Mouse (Mus musculus) hindbrain, postnatal 0 days (tissue): ENCODE measurements around the gene Fgd6. TPM values are rescaled to one million over a fixed set of nuclear protein-coding genes. Genes with fewer than 3 reads are reported as not detected.

ENCODE experiments used
- ATAC-seq: fragments of 200-750 bp; cut with Nextera tagmentation; 2 replicates; pipeline ENCODE4 v1.8.0; 2017; ENCODE audit warnings: mild to moderate bottlenecking, moderate TSS enrichment, moderate library complexity
- DNase-seq: peaks from one replicate; pipeline ENCODE4 v3.0.0-alpha.2; 2015; ENCODE audit warnings: low spot score
- H3K27ac ChIP-seq: fragments of 300-500 bp; sonication (generic); 2 replicates; pipeline ENCODE4 v1.5.1; 2014; ENCODE audit warnings: mild to moderate bottlenecking
- H3K27me3 ChIP-seq: fragments of 300-500 bp; sonication (generic); 2 replicates; pipeline ENCODE4 v1.6.1; 2014; ENCODE audit warnings: low read length, mixed read lengths; ENCODE audit not compliant: insufficient read depth
- H3K36me3 ChIP-seq: fragments of 300-500 bp; sonication (generic); 2 replicates; pipeline ENCODE4 v1.6.1; 2014; ENCODE audit warnings: low read length, mixed read lengths; ENCODE audit not compliant: insufficient read depth
- H3K4me1 ChIP-seq: fragments of 300-500 bp; sonication (generic); 2 replicates; pipeline ENCODE4 v1.6.1; 2014; ENCODE audit warnings: antibody characterized with exemption, low read length, mixed read lengths; ENCODE audit not compliant: insufficient read depth
- H3K4me2 ChIP-seq: fragments of 300-500 bp; sonication (generic); 2 replicates; pipeline ENCODE4 v1.6.1; 2014; ENCODE audit warnings: low read depth, mild to moderate bottlenecking, low read length, moderate library complexity, mixed read lengths
- H3K4me3 ChIP-seq: fragments of 300-500 bp; sonication (generic); 2 replicates; pipeline ENCODE4 v1.5.1; 2014; ENCODE audit warnings: low read length
- H3K9ac ChIP-seq: fragments of 300-500 bp; sonication (generic); replicated peaks from 2 replicates; pipeline ENCODE4 v1.6.1; 2014; ENCODE audit warnings: mild to moderate bottlenecking, low read length, moderate library complexity, mixed read lengths
- H3K9me3 ChIP-seq: fragments of 300-500 bp; sonication (generic); 2 replicates; pipeline ENCODE4 v1.6.1; 2016; ENCODE audit warnings: low read length, mixed read lengths
- CTCF ChIP-seq: IDR thresholded peaks from 2 replicates; pipeline ENCODE4 v1.5.1; 2016; ENCODE audit warnings: antibody characterized with exemption, control low read depth, low read depth
- WGBS: fragments of 180-500 bp; shearing (Covaris S2); extraction: QIAGEN DNeasy Blood & Tissue Kit; methylation state at CpG from one replicate; pipeline ENCODE4 v1.1.7; 2014; 5-methylcytosine and 5-hydroxymethylcytosine counted together
- polyA plus RNA-seq: library from polyadenylated mRNA; unstranded; fragments of >200 nt; fragmentation: Nextera tagmentation; extraction: Ambion mirVana; gene quantifications from 2 replicates; pipeline ENCODE4 v1.2.1, GENCODE M21; 2015
- total RNA-seq: library from RNA; depleted of rRNA; stranded (reverse); fragments of >200 nt; gene quantifications from 2 replicates; pipeline ENCODE4 v1.2.3, GENCODE M21; 2014

Gene Fgd6
- total and polyA plus RNA-seq, 2 experiments from 2014 or later: 2.0 to 5.2 TPM

DNA sequence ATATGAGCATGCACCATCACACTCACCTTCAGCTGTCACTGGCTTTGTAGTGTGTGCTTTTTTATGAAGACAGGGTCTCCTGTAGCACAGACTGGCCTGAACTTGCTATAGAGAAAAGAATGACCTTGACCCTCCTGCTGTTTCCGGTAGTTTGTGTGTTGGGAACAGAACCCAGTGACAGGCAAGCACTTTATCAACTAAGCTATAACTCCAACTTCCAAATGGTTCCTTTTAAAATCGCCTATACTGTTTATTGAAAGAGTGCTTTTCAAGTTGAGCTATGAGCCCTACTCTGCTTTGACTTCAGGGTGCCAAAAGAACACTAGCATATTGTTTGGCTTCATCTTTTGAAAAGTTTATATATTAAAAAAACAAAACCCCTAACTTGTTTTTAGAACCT, 24.8 kb upstream of the Fgd6 start:
- ATAC-seq (no peak), DNase-seq (no peak)
- Histone ChIP-seq H3K27me3 (no peaks in the 10 kb centered on the region), H3K9ac (no peak overlapping the region), H3K4me2 (no peak overlapping the region), H3K4me1 (no peaks in the 10 kb centered on the region), H3K27ac (no peak overlapping the region), H3K36me3 (0 out of 2 replicates have a peak, but pooled peaks cover 4% of the 10 kb centered on the region), H3K4me3 (no peak overlapping the region), H3K9me3 (no peaks in the 10 kb centered on the region)
- no peak for TF ChIP-seq CTCF
- 58% methylated on average over 2 of the region's 2 CpGs for WGBS

DNA sequence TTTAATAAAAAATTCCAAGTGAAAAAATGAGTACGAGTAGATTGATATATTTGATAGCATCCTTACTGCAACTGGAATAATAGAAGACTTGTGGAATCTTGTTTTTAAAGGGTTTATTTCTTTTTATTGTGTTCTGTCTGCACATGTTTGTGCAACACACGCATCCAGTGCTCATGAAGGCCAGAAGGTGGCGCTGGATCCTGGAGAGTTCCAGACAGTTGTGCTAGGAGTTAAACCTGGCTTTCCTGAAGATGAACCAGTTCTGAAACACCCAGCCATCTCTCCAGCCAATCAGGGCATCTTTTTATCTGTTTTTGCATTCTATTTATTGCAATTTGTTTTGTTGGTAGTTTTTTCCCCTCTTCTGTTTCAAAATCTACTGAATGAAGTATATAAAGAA, 22.6 kb upstream of the Fgd6 start:
- WGBS: 49% methylated on average over 3 of the region's 3 CpGs
- H3K36me3 ChIP-seq: no peaks in the 10 kb centered on the region
- H3K9ac ChIP-seq: no peak overlapping the region
- ATAC-seq (0 out of 2 replicates have a peak, but pooled peaks have one; percentile 63), DNase-seq (peak; percentile 80)
- no peaks in the 10 kb centered on the region for H3K27me3 ChIP-seq
- H3K4me3 ChIP-seq: no peak overlapping the region
- no peak overlapping the region for H3K27ac ChIP-seq
- no peaks in the 10 kb centered on the region for H3K9me3 ChIP-seq
- no peak overlapping the region for H3K4me2 ChIP-seq
- no peaks in the 10 kb centered on the region for H3K4me1 ChIP-seq
- peak; percentile 77 for TF ChIP-seq CTCF

DNA sequence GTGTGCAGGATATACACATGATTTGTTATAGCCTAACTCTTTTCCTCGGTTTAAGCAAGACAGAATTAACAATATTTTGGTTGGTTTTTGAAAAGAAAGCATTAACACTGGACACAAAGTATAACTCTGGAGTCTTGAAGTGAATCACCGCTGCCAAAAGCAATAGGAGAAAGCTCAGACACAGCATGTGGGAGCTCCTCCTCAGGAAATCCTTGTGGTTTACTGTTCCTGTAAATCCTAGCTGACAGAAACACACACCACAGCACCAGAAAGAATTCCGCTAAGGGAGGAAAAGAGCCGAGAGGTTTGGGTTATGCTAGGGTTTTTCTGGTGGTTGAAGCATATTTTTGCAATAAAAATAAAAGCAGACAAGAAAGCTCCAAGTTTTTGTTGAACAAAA, 21.6 kb upstream of the Fgd6 start:
- Histone ChIP-seq H3K4me2 (no peak overlapping the region), H3K4me1 (no peaks in the 10 kb centered on the region), H3K27ac (no peak overlapping the region), H3K4me3 (no peak overlapping the region), H3K27me3 (no peaks in the 10 kb centered on the region), H3K9ac (no peak overlapping the region), H3K36me3 (no peaks in the 10 kb centered on the region), H3K9me3 (no peaks in the 10 kb centered on the region)
- ATAC-seq (no peak), DNase-seq (peak; percentile 9)
- whole genome bisulfite sequencing: 74% methylated on average over 4 of the region's 4 CpGs
- TF ChIP-seq CTCF: no peak

DNA sequence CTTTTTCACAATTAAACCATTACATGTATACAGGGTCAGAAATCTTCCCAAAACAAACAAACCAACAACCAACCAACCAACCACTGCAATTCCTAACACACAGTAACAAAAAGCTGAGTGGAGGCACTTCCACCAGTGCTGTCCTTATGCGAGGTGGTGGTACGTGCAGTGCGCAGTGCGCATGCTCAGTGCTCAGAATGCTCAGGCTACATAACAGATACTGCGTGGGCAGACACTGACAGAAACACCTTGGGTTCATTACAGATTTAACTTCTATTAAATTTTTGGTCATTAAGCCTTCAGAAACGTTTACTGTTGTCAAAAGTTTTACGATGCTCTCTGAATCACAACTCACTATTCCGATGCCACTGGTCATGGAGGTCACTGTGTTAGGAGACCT, 18.3 kb upstream of the Fgd6 start:
- DNase-seq (no peak), ATAC-seq (no peak)
- WGBS: 95% methylated on average over 8 of the region's 8 CpGs
- Histone ChIP-seq H3K27me3 (no peaks in the 10 kb centered on the region), H3K36me3 (no peaks in the 10 kb centered on the region), H3K4me3 (no peak overlapping the region), H3K27ac (no peak overlapping the region), H3K4me2 (no peak overlapping the region), H3K9me3 (no peaks in the 10 kb centered on the region), H3K4me1 (no peaks in the 10 kb centered on the region), H3K9ac (no peak overlapping the region)
- TF ChIP-seq CTCF: no peak

DNA sequence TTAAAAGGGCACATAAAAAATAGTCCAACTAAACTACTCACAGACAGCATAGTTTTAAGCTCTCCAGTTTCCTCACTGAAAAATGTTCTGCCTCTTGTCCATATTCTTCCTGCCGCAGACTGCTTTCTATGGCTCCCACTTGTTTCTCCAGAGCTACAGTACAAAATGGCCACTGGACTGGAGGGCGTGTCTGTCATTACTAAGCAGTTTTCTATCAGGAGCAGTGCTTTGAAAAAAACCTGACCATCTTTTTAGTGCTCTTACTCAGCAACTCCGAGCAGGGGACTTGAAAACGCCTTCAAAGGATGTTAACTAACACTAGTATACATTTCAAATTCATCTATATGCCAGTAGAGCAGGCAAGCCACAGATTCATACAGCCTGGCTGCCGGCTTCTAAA, 15.2 kb upstream of the Fgd6 start:
- ATAC-seq: no peak
- Histone ChIP-seq H3K9me3 (no peaks in the 10 kb centered on the region), H3K36me3 (no peaks in the 10 kb centered on the region), H3K4me3 (no peak overlapping the region), H3K27me3 (no peaks in the 10 kb centered on the region), H3K9ac (no peak overlapping the region), H3K4me2 (no peak overlapping the region), H3K27ac (no peak overlapping the region), H3K4me1 (no peaks in the 10 kb centered on the region)
- TF ChIP-seq CTCF: no peak
- 79% methylated on average over 5 of the region's 5 CpGs for WGBS
- no peak for DNase-seq

DNA sequence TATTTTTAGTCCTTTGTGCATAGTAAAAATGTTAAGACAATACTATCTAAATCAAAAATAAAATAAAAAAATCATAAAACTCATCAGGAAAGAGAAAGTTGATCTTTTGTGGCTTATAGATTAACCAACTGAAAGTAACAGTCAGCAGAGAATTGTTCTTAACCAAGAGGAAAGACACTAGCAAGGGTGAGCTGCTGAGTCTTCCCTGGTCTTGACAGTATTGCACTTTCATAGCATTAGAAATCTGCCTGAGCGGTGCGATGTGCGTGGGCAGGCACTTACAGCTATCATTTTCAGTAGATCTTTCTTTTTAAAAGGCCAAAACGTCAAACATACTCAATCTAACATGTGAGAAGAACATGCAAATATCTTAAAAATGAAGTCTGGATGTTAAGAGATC, 14.7 kb upstream of the Fgd6 start:
- DNase-seq (no peak), ATAC-seq (no peak)
- Histone ChIP-seq H3K4me3 (no peak overlapping the region), H3K4me2 (no peak overlapping the region), H3K27me3 (no peaks in the 10 kb centered on the region), H3K9me3 (no peaks in the 10 kb centered on the region), H3K9ac (no peak overlapping the region), H3K4me1 (no peaks in the 10 kb centered on the region), H3K27ac (no peak overlapping the region), H3K36me3 (peaks cover 1% of the 10 kb centered on the region; the same call in 1 of the 2 replicates)
- WGBS: 88% methylated on average over 4 of the region's 4 CpGs
- no peak for TF ChIP-seq CTCF

DNA sequence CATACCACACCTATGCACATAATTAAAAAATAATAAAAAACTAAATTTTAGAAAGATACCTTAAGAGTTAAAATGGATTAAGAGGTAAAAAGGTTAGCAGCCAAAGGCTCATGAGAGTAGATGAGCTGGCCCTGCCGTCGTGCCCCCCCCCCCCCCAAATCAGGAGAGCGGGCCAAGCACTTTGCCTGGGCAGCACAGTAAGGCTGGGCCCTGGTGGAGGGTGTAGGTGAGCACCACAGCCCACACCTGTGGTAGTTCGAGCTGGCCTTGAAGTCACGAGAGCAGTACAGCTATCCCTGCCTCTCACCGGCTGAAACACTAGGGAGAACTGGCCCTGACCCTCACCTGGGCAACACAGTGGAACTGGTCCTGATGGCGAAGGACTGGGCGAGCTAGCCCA, 10.7 kb upstream of the Fgd6 start:
- Histone ChIP-seq H3K9me3 (no peaks in the 10 kb centered on the region), H3K9ac (no peak overlapping the region), H3K36me3 (peaks cover 13% of the 10 kb centered on the region; the same call in 1 of the 2 replicates), H3K4me2 (no peak overlapping the region), H3K4me3 (no peak overlapping the region), H3K4me1 (no peaks in the 10 kb centered on the region), H3K27me3 (no peaks in the 10 kb centered on the region), H3K27ac (no peak overlapping the region)
- TF ChIP-seq CTCF: no peak
- 93% methylated on average over 8 of the region's 8 CpGs for WGBS
- ATAC-seq: peak; percentile 35; the same call in 1 of the 2 replicates
- no peak for DNase-seq
